Mouse (Mus musculus) cerebellum, adult 11-12 months (tissue): ENCODE measurements around the gene Tuba3a.

Experiments
- DNase-seq: peaks from one replicate; pipeline ENCODE4 v3.0.0; 2022

Gene Tuba3a

GRCm38 (mm10) chr6:125264219-125264618, 21.6 kb downstream of the Tuba3a start:
- no peak for DNase-seq

GRCm38 (mm10) chr6:125260006-125260555, 25.8 kb downstream of the Tuba3a start:
- DNase-seq: no peak

GRCm38 (mm10) chr6:125256222-125256966, 29.4 kb downstream of the Tuba3a start:
- DNase-seq: peak; percentile 47

GRCm38 (mm10) chr6:125255516-125256044, 30.3 kb downstream of the Tuba3a start:
- DNase-seq: no peak

- no peak for DNase-seq
These were observed 31.8 kb downstream of the Tuba3a start for GRCm38 (mm10) chr6:125253863-125254715.

- DNase-seq: no peak
These were observed 33.1 kb downstream of the Tuba3a start for GRCm38 (mm10) chr6:125252711-125253110.

DNA sequence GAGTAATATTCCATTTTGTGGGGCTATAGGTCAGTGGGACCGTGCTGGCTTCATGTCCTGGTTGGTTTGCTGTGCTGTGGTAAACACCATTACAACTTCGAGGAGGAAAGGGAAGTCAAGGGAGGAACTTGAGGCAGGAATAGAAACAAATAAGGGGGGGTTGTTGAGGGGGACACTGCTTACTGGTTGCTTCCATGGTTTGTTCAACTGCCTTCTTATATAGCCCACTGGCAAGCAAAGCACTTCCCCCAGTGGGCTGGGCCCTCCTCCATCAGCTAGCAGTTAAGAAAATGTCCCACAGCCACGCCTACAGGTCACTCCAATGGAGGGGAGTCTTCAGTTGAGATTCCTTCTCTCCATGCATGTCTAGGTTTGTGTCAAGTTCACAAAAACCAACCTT, 33.6 kb downstream of the Tuba3a start:
- DNase-seq: no peak

DNA sequence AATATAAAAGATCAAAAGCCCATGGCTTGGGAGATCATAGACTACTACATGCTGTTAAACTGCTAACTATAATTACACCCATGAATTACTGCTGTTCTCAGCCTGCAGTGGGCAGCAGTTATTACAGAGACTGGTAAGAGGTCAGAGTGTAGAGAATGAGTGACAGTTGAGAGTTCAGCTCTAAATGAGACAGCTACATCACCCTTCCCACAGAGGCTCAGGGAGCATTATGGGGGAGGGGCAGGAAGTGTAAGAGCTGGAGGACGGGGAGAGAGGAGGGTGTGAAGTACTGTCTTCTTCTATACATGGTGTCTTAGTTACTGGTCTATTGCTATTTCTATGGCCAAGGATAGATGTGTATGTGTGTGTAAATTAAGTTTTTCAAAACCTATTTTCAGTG, 41.3 kb downstream of the Tuba3a start:
- no peak for DNase-seq

DNA sequence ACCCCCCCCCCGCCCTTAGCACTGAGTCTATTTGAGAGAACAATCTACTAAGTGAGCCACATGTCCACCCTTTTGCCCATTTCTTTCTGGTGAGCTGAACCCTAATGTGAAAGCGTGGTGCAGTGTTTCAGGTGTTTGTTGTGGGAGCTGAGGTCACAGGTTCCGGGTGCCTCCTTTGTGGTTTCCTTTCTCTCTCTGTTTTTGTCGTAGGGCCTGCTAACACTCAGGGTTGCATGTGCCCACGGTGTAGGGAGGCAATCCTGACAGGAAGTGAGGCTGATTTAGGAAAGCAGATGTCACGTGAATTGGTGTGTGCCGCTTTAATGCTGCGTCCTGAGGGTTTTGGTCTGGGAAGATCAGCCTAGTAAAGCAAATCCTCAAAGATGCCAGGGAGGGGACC, 44.3 kb downstream of the Tuba3a start:
- DNase-seq: no peak

- no peak for DNase-seq
These were observed 45.2 kb downstream of the Tuba3a start for GRCm38 (mm10) chr6:125240617-125241016.

- no peak for DNase-seq
These were observed 46.3 kb downstream of the Tuba3a start for GRCm38 (mm10) chr6:125239547-125239946.

DNA sequence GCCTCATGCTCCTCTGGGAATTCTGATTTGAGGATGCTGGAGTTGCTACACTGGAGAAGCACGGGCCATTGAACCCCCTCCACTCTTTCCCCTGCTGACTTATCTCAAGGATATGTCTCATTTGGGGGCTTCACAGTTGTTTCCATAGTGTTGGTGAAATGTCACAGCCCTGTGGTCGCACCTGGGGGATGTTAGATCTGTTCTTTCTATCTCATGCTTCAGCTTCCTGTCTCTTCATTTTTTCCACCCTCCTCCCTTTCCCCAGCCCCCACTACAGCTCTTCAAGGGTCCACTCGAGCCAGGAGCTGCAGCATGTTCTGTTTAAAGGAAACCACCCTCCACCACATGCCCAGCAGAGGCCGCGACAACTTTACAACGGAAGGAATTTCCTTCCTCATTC, 47.4 kb downstream of the Tuba3a start:
- no peak for DNase-seq

- DNase-seq: no peak
These were observed 48.4 kb downstream of the Tuba3a start for GRCm38 (mm10) chr6:125237421-125237820.

- no peak for DNase-seq
These were observed 49.1 kb downstream of the Tuba3a start, which contains the start of gene Cd27 for GRCm38 (mm10) chr6:125236782-125237181. Cd27 (minus strand) TSS chr6:125237010.

GRCm38 (mm10) chr6:125236341-125236740, 49.5 kb downstream of the Tuba3a start:
- no peak for DNase-seq

- DNase-seq: no peak
These were observed 51.4 kb downstream of the Tuba3a start for GRCm38 (mm10) chr6:125234520-125234828.

DNA sequence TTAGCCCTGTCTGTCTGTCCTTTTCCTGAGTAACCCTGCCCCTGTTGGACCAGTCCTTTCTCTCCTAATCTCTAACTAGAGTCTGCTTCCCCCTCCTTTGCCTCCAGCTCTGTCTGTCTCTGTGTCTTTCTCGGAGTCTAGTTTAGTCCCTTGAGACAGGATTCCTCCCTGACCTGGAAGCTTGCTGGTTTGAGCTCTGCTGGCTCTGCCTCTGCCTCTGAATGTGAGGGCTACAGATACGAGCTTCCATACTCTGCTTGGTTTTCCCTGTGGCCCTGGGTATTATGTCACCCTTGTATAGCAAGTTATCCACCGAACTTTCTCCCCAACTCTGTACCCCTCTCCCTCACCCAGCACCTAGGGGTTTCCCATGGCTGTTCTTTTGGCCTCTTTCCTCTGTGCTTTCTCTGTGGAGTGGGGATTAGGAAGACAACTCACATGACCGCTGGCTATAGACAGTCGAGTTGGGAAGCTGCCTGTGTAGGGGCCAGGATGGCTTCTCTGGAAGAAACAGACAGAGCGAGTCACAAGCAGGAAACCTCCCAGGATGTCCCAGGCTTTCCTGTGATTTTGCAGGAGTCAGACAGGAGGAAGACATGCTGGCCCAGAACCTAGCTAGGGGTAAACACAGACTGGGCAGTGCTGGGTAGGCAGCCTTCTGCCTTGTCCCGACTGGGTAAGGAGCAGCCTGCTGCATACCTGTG, 51.9 kb downstream of the Tuba3a start:
- no peak for DNase-seq

DNA sequence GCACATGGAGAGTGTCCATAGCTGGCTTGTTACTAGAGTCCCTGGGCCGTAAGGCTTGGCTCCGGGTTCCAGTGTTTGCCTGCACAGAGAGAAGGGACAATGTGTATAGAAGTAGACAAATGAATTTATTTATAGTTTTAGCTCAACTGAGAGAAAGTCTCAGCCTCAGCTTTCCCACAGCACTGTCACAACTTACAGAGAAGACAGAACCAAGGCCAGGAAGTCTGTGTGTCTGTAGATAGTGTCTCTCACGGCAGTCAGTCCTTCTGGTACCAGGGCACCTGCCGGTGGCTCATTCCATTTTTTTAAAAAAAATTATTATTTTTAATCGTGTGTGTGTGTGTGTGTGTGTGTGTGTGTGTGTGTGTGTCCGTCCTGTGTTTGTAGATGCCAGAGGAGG, 53.3 kb downstream of the Tuba3a start:
- DNase-seq: no peak

- DNase-seq: no peak
These were observed 53.8 kb downstream of the Tuba3a start for GRCm38 (mm10) chr6:125232045-125232437.

- DNase-seq: peak; percentile 69
These were observed 54.5 kb downstream of the Tuba3a start, which contains the start of gene Tapbpl for GRCm38 (mm10) chr6:125231117-125232044. Tapbpl (minus strand) TSS chr6:125231860.

- no peak for DNase-seq
These were observed 55.3 kb downstream of the Tuba3a start for GRCm38 (mm10) chr6:125230571-125230970.
